Mouse (Mus musculus): Measurements from ENCODE around the gene Fahd1.

Fahd1 gene

DNA sequence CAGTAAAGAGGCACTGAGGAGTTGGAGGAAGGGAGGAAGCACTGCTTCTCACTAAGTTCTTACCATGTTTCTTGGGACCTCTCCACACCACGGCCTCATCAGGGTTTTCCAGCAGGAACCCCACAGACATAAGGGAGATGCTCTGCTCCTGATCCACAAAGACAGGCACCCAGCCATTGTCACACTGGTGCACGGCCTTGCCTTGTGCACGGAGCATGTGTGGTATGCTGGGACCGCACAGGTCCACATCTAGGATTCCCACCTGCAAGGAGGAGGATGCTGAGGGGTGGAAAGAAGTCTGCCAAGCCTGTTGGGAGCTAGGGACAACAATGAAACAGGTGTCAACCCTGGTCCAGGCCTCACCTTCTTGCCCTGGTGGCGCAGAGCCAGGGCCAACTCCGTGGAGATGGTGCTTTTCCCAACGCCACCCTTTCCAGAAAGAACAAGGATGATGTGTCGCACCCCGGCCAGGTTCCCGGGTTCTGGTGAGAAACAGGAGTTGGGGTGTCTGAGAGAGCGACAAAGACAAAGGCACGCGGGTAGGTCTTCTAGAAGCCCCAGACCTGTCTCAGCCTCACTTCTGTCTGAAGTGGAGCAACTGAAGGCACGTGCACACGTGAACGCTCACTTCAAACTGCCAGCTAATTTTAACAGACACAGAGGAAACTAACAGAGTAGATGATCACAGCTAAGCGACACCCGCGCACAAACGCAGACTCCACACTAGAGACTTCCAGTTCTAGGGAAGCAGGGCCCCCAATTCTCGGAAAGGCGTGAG lies 35.4 kb upstream of the Fahd1 start:
- no peak for DNase-seq (ENCODE audit: low spot score)

DNA sequence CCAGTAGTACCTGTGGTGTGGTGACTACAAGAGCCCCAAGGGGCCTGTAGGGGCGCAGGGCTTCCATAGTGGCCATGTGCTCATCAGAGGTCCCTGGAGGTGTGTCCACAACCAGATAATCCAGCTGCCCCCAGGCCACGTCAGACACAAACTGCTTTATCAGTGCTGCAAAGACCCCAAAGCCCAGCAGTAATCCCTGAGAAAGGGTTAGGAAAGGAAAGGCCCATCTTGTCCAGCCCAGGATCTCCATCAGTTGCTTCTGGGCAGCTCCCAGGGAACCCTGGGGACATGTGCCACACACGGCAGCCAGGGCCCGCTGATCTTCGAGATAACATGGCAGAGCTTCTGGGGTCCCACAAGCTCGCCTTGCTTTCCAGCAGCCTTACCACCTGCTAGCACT lies 34.2 kb upstream of the Fahd1 start:
- DNase-seq (ENCODE audit: low spot score) = no peak

DNA sequence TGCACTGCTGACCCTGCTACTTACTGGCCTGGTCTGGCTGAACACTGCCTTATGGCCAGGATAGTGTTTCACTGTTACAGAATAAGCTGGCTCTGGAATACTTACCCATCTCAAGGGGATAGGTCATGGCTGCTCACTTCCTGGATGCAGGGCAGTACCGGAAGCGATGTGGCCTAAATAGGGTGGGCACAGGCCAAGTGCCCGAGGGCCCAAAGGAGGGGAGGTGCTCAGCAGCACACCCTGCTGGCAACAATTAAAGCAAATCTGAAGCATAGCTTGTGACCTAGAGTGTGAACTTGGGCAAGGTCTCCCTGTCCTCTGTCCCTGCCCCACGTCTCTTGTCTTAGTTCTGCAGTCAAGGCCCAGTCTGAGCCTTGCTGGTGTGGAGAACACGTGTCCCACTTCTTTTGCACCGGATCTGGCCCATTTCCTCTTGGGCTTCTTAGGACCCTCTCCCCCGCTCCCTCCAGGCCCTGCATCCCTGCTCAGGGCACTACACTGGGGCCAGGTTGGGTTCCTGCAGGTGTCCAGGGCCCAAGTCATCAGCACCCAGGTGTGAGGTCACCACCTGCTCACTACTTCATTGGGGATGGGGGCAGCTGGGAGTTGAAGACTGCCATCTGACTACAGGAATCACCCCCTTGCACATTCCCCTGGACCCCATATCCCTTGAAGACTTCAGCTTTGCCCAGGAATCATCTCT lies 31.7 kb upstream of the Fahd1 start:
- no peak for DNase-seq (ENCODE audit: low spot score)

DNA sequence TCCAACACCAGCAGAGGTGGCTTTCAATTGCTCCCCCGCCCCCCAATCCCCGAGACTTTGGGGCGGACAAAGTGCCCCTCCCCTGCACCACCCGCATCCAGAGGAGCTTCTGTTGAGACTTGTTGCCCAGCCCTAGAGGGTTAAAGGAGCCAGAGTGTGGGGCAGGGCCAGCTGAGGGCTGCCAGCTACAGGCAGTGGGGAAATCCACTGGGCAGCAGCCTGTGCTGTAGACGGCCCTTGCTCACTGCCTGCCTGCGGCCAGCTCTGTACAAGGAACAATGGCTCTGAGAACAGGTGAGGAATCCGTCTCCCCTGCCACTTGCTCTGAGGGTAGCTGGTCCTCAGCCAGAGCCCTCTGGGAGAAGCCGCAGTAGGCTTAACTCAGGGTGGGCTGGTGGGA lies 28.4 kb upstream of the Fahd1 start:
- DNase-seq (ENCODE audit: low spot score) = no peak

DNA sequence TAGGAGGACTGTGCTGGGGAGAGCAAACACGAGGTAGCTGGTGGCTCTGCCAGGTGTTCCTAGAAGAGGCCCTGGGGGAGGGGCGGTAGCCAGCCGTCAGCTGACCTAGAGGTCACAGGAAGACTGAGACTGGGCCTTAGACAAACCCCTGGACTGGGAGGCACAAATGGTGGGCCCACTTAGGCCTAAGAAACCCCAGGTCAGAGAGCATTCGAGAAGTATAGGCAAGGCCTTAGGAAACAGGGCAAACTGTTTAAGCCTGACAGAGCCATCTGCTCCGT lies 27.9 kb upstream of the Fahd1 start:
- no peak for DNase-seq (ENCODE audit: low spot score)

DNA sequence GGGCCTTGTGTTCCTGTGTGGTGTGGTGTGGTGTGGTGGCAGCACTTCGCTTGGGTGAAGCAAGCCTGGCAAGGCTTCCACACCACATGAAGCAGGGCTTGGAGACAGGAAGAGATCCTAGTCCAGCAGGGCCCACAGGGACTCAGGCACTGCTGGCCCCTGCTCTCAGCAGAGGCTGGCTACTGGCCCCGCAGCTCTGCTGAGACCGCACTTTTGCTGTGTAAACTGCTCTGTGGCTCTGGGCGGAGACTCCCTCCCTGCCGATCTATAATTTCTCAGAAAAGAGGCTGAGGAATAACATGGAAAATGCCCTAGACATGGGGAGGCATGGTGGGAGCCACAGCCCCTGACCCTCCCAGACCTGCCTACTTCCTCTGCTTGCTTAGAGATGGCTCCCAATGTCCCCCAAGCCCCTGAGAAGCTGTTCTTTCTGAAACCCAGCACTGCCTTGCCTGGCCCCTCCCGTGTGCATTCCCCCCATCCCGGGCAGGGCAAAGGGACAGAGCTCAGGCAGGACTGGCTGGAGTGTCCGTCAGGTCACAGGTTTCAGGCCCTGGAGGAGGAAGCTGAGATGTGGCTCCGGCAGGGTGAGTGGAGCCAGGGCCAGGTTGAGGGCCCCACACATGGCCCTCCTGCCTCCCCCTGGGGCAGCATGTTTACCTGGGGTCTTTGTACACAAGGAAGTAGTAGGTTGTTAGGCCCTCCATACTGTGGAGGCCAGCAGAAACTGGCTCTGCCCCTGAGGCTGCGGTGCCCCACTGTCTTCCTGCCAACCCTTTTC lies 27.4 kb upstream of the Fahd1 start:
- no peak for DNase-seq (ENCODE audit: low spot score)

DNA sequence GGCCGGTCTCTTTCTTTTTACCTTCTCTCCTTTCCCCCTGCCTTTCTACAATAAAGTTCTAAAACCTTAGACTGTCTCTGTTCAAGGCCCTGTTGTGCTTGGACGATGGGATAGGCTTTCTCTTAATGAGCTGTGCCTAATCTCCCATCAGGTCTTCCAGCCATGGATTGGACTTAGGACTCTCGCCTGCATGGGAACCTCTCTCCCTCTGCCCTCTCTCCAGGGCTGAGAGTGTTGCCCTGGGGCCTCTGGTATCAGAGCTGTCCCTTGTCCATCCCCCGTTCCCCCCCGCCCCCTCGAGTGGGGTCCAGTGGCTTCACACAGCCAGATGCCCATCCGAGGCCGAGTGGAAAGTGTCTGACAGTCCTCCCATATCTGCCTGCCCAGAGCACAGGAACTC lies 24.8 kb upstream of the Fahd1 start:
- no peak for DNase-seq (ENCODE audit: low spot score)

DNA sequence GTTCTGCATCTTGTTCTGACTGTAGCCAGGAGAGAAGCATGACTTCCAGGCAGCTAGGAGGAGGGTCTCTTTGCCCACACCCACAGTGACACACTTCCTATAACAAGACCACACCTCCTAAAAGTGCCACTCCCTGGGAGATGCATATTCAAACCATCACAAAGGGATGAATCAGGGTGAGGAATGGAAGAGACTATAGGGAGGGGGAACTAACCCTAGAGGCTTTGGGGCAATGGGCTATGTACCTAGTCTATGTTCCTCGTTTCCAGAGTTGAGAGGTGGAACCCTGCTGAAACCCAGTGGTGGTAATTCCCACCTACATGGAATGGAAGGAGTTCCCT lies 24.2 kb upstream of the Fahd1 start:
- DNase-seq (ENCODE audit: low spot score) = no peak

DNA sequence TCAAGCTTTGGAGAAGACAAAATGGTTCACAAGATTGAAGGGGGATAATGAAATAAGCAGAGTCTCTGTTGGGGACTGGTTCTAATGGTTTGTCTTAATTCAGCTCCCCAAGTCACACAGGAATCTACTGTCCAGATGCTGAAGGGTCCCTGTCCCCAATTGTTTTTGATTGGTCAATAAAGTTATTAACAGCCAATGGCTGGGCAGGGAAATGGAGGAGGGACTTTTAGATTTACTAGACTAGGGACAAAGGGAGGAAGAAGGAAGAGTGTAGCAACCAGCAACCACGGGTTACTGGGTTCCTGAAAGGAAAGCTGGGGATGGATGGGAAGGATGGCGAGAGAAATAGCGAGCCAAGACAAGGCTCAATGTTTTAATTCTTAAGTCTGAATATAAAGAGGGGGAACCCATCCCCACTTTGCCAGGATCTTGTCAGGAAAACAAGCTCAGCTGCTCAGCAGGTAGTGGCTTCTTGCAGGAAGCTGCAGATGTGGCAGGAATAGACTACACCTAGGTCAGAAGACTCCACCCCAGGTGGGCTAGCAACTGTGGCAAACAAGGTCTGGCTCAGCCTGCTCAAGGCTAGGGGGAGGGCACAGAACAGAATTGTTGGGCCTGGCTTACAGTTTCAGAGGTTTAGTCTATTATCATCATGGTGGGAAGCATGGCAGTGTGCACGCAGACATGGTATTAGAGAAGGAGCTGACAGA lies 23.7 kb upstream of the Fahd1 start:
- no peak for DNase-seq (ENCODE audit: low spot score)

DNA sequence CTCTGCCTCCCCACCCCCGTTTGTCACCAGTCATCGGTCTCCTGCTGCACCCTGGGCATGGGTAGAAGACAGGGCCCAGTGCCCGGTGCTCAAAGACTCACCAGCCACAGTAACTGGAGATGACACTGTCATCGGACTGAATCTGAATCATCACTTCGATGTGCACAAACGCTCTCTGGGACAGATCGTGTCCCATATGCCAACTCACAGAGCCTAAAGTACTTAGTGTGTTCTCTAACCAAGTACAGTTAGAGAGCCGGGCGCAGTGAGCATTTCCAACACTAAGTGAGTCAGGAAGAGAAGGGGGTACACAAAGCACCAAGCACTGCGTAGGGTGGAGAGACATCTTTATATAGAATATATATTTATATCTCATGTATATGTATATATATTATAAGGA lies 17.8 kb upstream of the Fahd1 start:
- DNase-seq (ENCODE audit: low spot score) = no peak

DNA sequence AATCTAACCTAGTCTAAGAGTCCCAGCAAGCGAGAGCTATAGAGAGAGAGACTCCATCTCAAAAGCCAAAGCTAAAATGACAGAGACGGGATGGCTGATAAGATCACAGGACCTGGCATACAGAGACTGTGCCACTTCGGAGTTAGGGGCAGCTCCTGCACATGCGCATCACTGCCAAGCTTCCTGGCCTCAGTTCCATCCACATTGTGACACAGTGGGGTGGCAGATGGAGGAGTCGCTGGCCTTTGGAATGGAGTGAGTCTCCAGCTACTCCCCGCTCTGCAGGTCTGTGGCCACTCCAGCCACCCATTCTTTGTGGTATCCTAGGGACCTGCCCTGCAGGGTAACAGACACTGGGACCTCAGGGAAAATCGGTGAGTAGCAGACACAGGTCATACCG lies 15.6 kb upstream of the Fahd1 start, which contains the start of gene Igfals:
Igfals (plus strand) TSS at position 222 of the 400 bp plus-strand sequence.
- DNase-seq (ENCODE audit: low spot score) = no peak

DNA sequence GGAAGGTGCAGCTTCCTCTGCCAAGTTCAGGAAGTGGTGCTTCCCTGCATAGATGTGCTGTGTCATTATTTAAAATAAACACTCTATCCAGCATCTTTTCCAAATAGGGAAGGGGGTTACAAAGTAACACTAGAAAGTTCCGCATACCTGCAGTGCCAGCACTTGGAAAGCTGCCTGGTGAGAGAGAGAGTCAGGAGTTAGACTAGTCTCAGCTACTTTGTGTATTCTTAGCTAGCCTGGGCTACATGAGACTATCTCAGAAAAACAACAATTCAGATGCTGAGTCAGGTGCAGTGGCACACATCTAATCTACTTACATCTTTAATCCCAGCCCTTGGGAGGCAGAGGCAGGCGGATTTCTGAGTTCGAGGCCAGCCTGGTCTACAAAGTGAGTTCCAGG lies 11.6 kb upstream of the Fahd1 start:
- DNase-seq (ENCODE audit: low spot score) = no peak

DNA sequence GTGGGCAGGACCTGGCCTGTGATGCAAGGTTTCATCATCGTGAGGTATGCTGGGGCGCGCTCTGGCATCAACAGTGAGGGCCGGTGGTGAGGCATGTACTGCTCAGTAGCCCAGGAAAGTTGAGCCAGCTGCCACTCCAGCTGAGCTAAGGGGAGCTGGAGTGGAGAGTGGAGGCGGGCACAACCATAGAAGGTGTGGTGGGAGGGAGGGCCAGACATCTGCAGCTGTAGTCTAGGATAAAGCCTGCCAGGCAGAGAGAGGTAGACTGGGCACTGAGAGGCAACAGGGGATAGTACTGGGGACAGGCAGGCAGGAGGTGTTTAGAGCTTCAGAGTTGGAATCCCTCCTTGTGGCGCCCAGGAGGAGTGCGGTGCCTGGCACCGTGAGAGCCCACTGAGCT lies 9.9 kb upstream of the Fahd1 start:
- no peak for DNase-seq (ENCODE audit: low spot score)

DNA sequence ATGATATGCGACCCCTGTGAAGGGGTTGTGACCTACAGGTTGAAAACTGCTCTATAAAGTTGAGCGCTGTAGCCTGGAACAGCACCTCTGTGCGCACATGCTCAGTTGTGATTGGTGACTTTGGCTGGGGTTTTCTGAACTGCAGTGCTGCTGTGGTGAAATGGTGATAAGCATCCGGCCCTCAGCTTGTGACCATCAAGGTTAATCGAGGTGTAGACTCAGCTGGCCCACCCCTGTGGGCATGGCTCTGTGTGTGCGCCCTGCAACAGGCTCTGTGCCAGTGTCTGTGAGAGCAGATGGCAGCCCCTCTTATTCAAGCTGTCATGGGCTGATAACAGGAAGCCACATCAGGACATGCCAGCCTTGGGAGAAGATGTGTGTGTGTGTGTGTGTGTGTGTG lies 8.8 kb upstream of the Fahd1 start:
- no peak for DNase-seq (ENCODE audit: low spot score)

DNA sequence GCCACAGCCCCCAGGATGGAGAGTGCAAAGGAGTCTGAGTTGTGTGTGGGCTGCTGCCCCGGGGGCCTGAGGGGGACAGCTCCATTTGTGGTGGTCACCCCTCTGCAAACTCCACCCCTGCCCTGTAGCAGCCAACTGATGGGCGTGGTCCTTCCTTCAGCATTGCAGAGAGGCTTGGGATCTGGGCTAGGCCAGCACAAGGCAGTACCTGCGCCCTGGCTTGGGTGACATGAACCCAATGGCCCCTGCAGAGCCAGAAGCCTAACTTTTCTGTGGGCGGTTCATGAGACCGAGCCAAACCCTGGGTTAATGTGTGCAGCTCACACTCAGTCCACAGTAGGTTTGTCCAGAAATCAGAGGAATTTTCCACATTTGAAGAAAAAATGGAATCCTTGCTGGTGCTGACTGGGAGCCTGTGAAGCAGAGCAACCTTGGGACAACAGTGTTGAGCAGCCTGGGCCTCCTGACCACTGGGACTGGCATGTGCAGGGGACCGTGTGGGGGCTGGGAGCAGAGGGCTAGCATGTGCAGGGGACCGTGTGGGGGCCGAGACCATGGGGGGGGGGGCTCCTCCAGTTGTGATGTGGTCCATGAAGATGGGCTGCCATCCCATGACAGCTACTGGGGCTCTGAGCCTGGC lies 7.8 kb upstream of the Fahd1 start:
- DNase-seq (ENCODE audit: low spot score) = no peak

DNA sequence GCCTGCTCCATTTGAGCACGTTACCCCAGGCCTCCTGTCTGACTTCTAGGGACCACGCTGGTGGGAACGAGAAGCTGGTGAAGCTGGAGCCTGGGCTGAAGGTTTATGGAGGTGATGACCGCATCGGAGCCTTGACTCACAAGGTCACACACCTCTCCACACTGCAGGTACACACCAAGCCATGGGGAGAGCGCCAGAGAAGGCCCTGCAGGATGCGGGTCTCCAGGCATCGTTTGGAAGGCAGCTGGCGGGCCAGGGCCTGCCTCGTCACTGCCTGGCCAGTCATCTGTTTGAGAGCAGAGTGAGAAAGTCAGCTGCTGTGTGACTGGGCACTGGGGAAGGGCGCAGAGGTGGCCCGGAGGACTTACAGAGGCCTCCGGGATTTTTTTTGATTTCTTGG lies 6.4 kb upstream of the Fahd1 start:
- DNase-seq (ENCODE audit: low spot score) = no peak

DNA sequence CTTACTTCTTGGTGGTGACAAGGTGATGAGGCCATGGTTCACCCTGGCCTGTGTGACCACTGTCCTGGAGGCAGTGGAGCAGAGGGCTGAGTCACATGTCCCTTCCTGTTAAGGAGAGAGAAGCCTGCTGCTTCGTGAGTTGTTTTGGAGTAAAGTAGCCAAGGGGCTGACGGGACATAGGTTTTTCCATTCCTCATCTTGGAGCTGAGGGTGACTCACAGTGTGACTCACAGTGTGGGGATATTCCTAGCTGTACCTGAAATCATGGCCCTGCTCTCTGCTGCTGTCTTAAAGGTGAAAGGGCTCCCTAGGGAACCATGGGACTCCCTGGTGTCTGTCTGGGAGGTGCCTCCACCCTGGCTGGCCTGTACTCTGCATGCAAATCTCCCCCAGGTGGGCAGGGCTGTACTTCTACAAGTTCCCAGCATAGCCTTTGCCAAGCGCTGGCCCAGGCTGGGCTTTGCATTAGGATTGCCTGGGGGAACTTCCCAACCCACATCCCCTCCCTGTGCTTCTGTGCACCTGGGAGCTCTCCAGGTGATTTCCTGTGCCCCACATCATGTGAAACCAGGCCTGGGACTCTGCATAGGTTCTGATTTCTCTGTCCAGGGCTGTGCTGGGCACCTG lies 5.8 kb upstream of the Fahd1 start:
- no peak for DNase-seq (ENCODE audit: low spot score)

DNA sequence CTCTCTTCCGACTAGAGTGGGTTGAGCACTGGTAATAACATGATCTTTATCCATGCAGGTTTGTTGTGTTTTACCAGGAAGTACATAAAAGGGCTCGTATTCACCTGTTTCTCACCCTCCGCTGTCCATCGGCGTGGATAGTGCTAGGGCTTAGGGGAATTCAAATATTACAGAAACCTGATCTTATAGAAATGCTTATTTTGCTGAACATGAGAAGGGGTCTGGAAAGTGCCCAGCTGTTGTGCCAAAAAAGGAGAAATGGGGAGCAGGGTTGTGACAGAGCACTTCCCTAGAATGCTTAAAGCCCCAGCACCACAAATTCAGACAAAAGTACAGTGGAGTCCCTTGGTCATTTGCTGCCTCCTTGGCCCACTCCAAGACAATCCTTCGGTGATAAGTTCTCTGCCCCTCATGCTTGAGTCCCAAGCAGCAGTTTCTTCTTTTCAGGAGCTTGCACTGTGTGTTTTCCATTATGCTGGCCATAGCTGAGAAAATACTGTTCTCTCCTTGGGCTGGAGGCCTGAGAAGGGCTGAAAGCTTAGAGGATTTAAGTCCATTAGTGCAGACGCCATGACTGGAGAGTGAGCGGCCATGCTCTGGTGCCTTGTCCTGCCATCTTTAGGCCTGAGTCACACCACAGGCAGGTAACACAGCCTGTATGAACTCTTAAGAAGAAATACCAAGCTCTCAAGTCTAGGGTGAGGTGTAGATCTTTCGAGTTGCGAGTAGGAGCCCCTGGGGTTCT lies 1.4 kb upstream of the Fahd1 start:
- DNase-seq (ENCODE audit: low spot score) = no peak

DNA sequence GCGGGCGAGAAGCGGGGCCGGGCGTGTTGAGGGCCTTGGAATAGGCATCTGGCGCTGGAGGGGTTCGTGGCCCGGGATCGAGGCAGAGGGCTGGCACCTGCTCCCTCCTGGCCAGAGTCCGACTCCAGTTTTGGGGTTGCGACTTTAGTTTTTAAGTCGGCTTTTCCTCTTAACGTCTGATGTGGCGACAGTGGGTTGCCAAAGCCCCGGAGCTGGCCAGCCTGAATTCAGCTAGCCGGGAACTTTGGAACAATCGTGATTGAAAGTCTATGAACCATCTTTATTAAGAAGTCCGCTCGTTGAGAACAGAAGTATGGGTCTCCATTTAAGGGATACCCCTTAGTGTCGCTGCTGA lies 586 bp upstream of the Fahd1 start:
- DNase-seq (ENCODE audit: low spot score) = no peak

DNA sequence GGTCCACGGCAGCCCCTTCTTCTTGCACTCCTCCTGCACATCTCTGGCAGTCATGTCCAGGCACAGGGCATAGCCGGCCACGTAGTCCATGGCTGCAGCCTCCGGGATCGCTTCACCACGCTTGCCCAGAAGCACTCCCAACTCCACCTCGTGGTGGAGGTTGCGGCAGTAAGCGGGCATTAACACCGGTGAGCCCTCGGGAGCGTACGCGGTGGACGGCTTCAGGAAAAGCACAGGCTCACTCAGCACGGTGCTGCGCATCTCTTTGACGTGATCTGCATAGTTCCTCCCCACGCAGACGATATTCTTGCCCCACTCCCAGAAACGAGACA lies 465 bp downstream of the Fahd1 start:
- DNase-seq (ENCODE audit: low spot score) = no peak

DNA sequence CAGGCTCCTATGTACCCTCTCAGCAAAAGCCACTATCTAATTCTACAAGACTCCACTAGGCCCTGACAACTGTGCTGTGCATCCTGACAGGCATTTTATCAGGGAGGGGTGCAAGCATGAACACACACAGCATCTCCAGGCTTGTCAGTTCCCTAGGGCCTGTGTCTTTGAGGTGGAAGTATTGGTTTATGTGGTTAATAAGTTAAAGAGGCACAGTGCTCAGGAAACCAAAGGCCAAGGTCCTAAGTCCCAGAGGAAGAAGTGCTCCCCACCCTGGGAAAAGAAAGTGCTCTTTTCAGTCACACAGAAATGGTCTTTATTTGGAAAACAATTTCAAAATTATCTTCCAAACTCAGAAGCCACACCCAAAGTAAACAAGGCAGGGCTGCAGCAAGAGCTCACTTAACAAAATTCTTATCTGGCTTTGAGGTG lies 1.5 kb downstream of the Fahd1 start:
- no peak for DNase-seq (ENCODE audit: low spot score)
